Mouse (Mus musculus) left cerebral cortex, postnatal 10 days (tissue): ENCODE measurements around the gene Slc16a13. TPM values are rescaled to one million over a fixed set of nuclear protein-coding genes. Genes with fewer than 3 reads are reported as not detected.

Source experiments
- DNase-seq, 2 experiments: peaks; one replicate each; pipeline ENCODE4 v3.0.0; 2021 to 2022; ENCODE audit warnings: low spot score in 2 of 2, mixed read lengths in 1 of 2; ENCODE audit errors: extremely low spot score in 1 of 2
- intact Hi-C: fragments of 180-260 bp; cut with DNase I; formaldehyde crosslinking; loops from one replicate; pipeline ENCODE4 v1.15.1; 2025
- total RNA-seq, 2 experiments: library from RNA; stranded (reverse); gene quantifications; 2 replicates each; pipeline ENCODE4 v1.2.3; 2021

The Slc16a13 gene
- total RNA-seq, 2 experiments from 2014 or later: 8.9 to 10.6 TPM

- no peak for DNase-seq
- intact Hi-C loops: no loop called here
Observed at GRCm38 (mm10) chr11:70234497-70234896, 13.6 kb upstream of the Slc16a13 start.

DNA sequence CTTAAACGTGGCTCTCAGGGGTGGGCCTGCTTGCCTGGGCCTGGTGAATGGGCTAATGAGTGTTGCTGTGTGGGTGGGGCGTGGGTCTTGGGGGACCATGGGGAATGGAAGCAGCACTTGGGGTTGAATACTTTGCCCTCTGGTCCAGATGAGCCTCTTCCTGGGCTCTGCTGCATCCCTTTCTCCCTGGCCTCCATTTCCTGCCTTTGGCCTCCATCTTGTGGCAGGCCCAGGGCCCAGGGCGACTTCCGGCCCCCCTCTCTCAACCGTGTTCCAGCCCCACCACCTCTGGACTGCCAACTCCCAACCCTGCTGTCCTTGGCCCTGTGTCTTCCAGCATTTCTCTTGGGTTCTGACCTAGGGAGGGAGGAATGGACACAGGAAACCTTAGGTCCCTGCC lies 13.2 kb upstream of the Slc16a13 start:
- no peak for DNase-seq
- intact Hi-C loops: no loop called here

GRCm38 (mm10) chr11:70233016-70233415 lies 12.2 kb upstream of the Slc16a13 start:
- intact Hi-C loops: no loop called here
- DNase-seq: peak in 1 of 2 experiments; percentile 57

DNA sequence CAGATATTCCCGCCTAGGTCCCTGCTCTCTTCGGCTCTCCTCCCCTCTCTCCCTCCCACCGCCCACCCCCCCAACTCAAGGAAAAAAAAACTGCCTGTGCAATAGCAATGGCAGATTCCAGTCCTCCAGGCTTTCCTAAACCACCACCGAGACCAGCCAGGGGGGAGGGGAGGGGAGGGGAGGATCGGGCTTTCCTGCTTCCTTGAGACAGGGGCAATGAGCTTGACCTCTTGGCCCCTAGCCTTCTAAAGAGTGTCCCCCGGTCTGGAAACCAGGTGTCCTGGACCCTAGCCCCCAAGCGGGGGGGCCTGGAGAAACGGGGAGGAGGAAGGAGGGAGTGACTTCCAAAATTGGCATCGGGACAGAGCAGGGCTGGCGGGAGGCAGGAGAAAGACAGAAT lies 11.7 kb upstream of the Slc16a13 start:
- intact Hi-C loops: no loop called here
- peak in 1 of 2 experiments; percentile 76 for DNase-seq

DNA sequence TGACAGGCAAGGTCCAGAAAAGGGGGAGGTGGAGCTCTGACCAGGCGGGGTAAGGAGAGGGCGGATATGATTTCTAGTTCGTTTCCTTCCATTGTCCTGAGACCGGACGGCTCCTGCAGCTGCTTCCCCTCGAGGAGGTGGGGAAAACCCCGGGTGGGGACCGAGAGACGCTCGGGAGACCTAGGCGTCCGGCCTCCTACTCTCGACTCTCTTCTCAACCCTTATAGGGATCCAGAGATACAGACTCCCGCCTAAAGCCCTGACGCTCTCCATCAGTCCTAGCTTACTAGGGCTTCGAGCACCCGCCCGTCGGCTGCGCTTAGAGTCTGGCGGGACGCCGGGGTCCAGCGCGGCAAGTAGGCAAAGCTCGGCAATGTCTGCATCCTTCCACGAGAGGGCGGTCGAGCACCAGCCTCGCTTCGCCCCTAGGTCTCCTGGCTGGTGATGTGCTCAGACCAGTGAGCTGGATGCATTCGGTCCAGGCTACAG lies 9.4 kb upstream of the Slc16a13 start:
- DNase-seq: peak in 1 of 2 experiments; percentile 90
- intact Hi-C loops: no loop called here

GRCm38 (mm10) chr11:70229260-70230010 lies 8.6 kb upstream of the Slc16a13 start, which contains the start of gene Bcl6b:
Bcl6b (minus strand) TSS chr11:70229798.
- intact Hi-C loops: no loop called here
- peak in 1 of 2 experiments; percentile 70 for DNase-seq

GRCm38 (mm10) chr11:70228828-70229227 lies 8.0 kb upstream of the Slc16a13 start:
- DNase-seq: peak in 1 of 2 experiments; percentile 93
- intact Hi-C loops: no loop called here

GRCm38 (mm10) chr11:70227661-70228245 lies 6.9 kb upstream of the Slc16a13 start:
- intact Hi-C loops: no loop called here
- peak in 1 of 2 experiments; percentile 33 for DNase-seq

DNA sequence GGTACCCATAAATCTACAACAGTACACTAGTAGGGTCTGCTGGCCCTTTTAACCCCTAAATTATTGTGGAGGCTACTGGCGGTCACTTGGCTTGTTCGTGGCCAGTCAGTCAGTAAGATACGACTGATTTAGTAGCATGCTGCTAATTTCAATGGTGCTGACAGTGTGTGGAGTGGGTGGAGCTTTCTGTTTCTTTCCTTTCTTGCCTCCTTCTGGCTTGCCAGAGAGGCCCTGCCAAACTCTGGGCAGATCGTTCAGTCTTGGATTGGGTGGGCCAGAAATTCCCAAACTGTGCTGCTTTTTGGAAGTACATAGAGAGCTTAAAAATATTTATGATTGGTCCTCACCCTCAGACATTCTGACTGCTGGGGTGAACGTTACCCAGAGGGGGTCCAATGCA lies 6.3 kb upstream of the Slc16a13 start:
- DNase-seq: peak in 1 of 2 experiments; percentile 33
- intact Hi-C loops: no loop called here

DNA sequence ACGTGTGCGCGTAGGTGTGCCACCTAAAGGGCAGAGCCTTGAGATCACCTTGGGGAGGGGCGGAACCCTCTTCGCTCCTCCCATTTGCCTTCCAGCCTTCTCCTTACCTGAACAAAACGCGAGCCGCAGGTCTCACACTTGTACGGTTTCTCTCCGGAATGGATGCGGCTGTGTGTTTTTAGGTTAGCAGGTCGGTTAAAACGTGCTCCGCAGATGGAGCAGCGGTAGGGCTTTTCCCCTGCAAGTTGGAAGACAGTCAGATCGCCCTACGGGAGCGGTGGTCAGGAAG lies 5.7 kb upstream of the Slc16a13 start:
- intact Hi-C loops: no loop called here

DNA sequence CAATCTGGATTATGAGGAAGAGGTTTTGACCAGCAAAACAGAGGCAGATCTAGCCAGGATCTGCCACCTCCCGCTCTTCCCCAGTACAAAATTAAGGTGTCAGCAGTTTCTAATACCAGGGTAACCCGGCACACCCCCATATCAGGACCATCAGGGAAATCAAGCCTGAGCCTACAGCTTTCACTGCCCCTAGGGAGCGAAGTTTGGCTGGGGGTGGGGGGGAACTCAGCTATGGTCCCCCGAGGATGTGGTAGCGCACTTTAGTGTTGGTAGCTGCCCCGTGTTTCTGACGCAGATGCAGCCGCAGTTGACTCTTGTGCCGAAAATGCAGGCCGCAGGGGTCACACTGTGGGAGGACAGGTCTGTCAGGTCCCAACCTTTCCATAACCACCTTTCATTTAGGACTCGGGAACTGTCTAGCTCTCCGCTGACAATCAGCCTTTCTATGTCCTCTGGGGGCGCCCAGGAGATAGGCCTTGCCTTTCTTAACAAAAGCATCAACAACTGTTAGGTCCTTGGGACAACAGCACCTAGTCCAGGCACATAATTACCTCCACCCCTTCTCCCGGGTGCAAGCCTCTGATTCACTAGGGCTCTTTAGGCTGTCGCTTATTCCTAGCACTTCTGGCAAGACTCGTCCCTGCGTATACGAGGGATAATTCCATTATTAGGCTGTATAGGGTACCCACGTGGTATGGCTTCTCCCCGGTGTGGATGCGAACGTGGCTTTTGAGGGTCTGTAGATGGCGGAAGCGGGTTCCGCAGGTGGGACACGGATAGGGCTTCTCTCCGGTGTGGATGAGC lies 5.1 kb upstream of the Slc16a13 start:
- DNase-seq: peak in 1 of 2 experiments; percentile 33
- intact Hi-C loops: no loop called here

More for the DNA sequence above, 5.7 kb upstream of the Slc16a13 start:
- peak in 1 of 2 experiments; percentile 28 for DNase-seq

DNA sequence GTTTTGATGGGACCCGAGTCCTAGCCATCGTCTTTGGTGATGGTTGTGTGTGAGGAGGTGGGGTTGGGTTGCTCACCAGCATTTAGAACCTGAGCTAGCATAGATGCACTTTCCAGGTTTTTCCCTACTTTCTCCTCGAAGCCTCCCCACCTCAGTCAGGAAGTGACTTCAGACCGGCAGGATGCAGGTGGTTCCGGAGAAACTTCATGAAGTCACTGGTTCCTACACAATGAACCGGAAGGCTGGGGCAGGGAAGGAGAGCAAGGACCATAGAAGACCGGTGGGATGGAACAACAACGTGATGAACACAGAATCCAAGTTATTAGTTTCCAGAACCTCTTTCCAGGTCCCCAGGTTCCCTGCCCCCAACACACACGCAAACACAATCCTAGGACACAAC lies 2.9 kb upstream of the Slc16a13 start:
- peak in 1 of 2 experiments; percentile 70 for DNase-seq
- intact Hi-C loops: no loop called here

GRCm38 (mm10) chr11:70221603-70222500 lies 988 bp upstream of the Slc16a13 start:
- intact Hi-C loops: no loop called here
- DNase-seq: peak in 1 of 2 experiments; percentile 41

GRCm38 (mm10) chr11:70220323-70220722 lies 541 bp downstream of the Slc16a13 start:
- intact Hi-C loops: no loop called here
- peak in 1 of 2 experiments; percentile 63 for DNase-seq

GRCm38 (mm10) chr11:70219873-70220272 lies 991 bp downstream of the Slc16a13 start:
- DNase-seq: no peak
- intact Hi-C loops: loop anchor here (10.0 kb wide), 1 partner anchor 285 kb away; the partner anchor contains the start of gene Ybx2

- intact Hi-C loops: loop anchor here (10.0 kb wide), 1 partner anchor 284 kb away; the partner anchor contains the start of gene Ybx2
Observed at GRCm38 (mm10) chr11:70218741-70219470, 2.0 kb downstream of the Slc16a13 start.

GRCm38 (mm10) chr11:70218039-70218438 lies 2.8 kb downstream of the Slc16a13 start:
- intact Hi-C loops: loop anchor here (10.0 kb wide), 1 partner anchor 283 kb away; the partner anchor contains the start of gene Ybx2
- DNase-seq: no peak

More at GRCm38 (mm10) chr11:70218741-70219470, 2.0 kb downstream of the Slc16a13 start:
- DNase-seq: no peak
